Comparison of ENCODE assay signal across 8 mouse cellular contexts in genomic region chr13:40722741-40723597, GRCm38 (mm10). TPM values are rescaled to one million over a fixed set of nuclear protein-coding genes. Genes with fewer than 3 reads are reported as not detected.
DNase-seq lines count a peak whose midpoint lies in the region; ATAC-seq and TF ChIP-seq lines count a peak whose summit lies in the region.

No protein-coding gene starts in this region.

- H3K4me3 ChIP-seq in forebrain, embryonic 15.5 days: peak overlapping the region; percentile 68
- peak overlapping the region; percentile 57 for H3K4me3 ChIP-seq in layer of hippocampus, adult 2 months
- H3K4me3 ChIP-seq in lung, embryonic 15.5 days: peak overlapping the region; percentile 53
- H3K4me3 ChIP-seq in olfactory bulb, adult 2 months (ENCODE audit: insufficient read depth, low read depth, low read length): peak overlapping the region; percentile 44

- TF ChIP-seq CTCF in layer of hippocampus, adult 2 months (conservative IDR thresholded peaks at IDR 0.05): peak; percentile 65
- TF ChIP-seq CTCF in olfactory bulb, adult 2 months (IDR thresholded peaks at IDR 0.05; ENCODE audit: insufficient read depth, low read depth, low read length): no peak

- intact Hi-C loops in heart, postnatal 25 days (cut with DNase I): no loop called here

- H3K27me3 ChIP-seq in forebrain, embryonic 15.5 days: peaks cover 83% of the 10 kb centered on the region
- H3K27me3 ChIP-seq in lung, embryonic 15.5 days: peaks cover 88% of the 10 kb centered on the region

- peak; percentile 97 for DNase-seq in ES-CJ7 (ENCODE audit: low read depth, low spot score)
- peak; percentile 75 for DNase-seq in cerebellum, adult 11-12 months
- peak; percentile 65 for DNase-seq in heart, postnatal 25 days (ENCODE audit: low spot score)
- DNase-seq in layer of hippocampus, adult 2 months (ENCODE audit: low spot score in 2 of 2): peak; percentile 54 to 72
- DNase-seq in thymus, adult 18-20 months: peak; percentile 75 to 82

- H3K9me3 ChIP-seq in forebrain, embryonic 15.5 days: no peaks in the 10 kb centered on the region
- H3K9me3 ChIP-seq in lung, embryonic 15.5 days: no peaks in the 10 kb centered on the region

- ATAC-seq in forebrain, embryonic 15.5 days (replicated peaks): peak; percentile 96
- peak; percentile 95 for ATAC-seq in lung, embryonic 15.5 days (ENCODE audit: borderline replicate concordance, extremely low read depth, low FRiP score, low TSS enrichment)

- no peak overlapping the region for H3K27ac ChIP-seq in forebrain, embryonic 15.5 days (replicated peaks)
- no peak overlapping the region for H3K27ac ChIP-seq in layer of hippocampus, adult 2 months
- no peak overlapping the region for H3K27ac ChIP-seq in lung, embryonic 15.5 days
- no peak overlapping the region for H3K27ac ChIP-seq in olfactory bulb, adult 2 months (ENCODE audit: insufficient read depth, low read depth, low read length)

- H3K36me3 ChIP-seq in forebrain, embryonic 15.5 days: no peaks in the 10 kb centered on the region
- H3K36me3 ChIP-seq in lung, embryonic 15.5 days: no peaks in the 10 kb centered on the region

- no peak for TF ChIP-seq POLR2A in olfactory bulb, adult 2 months (IDR thresholded peaks at IDR 0.05; ENCODE audit: insufficient read depth, low read depth, low read length)

- 2% methylated on average over 70 of the region's 70 CpGs for WGBS in forebrain, embryonic 15.5 days
- under 1% methylated on average over 62 of the region's 70 CpGs for WGBS in lung, embryonic 15.5 days
- 1% methylated on average over 69 of the region's 70 CpGs for WGBS in olfactory bulb, adult 2 months

- H3K4me2 ChIP-seq in forebrain, embryonic 15.5 days (replicated peaks): peak overlapping the region; percentile 85
- peak overlapping the region; percentile 88 for H3K4me2 ChIP-seq in lung, embryonic 15.5 days

- peaks cover 9% of the 10 kb centered on the region; the same call in 1 of the 2 replicates for H3K4me1 ChIP-seq in forebrain, embryonic 15.5 days
- H3K4me1 ChIP-seq in lung, embryonic 15.5 days: peaks cover 5% of the 10 kb centered on the region
- H3K4me1 ChIP-seq in olfactory bulb, adult 2 months (ENCODE audit: control insufficient read depth, insufficient read depth, low read length): peaks cover 7% of the 10 kb centered on the region; the same call in 1 of the 2 replicates

- H3K9ac ChIP-seq in forebrain, embryonic 15.5 days (replicated peaks): peak overlapping the region; percentile 42
- H3K9ac ChIP-seq in lung, embryonic 15.5 days: peak overlapping the region; percentile 27; the same call in 1 of the 2 replicates

RNA-seq across cellular contexts. Expression of gene Tfap2a, which starts 15.2 kb away (rescaled TPM):
- 0.32 and 0.33 TPM in 2 replicates for polyA plus RNA-seq in forebrain, embryonic 15.5 days (2015; fragmentation: Nextera tagmentation; extraction: Ambion mirVana)
- under 1 TPM; 0.14 to 0.23 TPM for total RNA-seq in heart, postnatal 25 days (2021)
- under 1 TPM; 0.23 to 0.47 TPM for total RNA-seq in layer of hippocampus, adult 2 months (2021)
- 0.20 and 0.38 TPM in 2 replicates for polyA plus RNA-seq in lung, embryonic 15.5 days (2015; fragmentation: Nextera tagmentation; extraction: Ambion mirVana)
- not detected in 2 replicates for polyA plus RNA-seq in olfactory bulb, adult 2 months (2012; ENCODE audit: insufficient read depth, insufficient read length, low replicate concordance, missing spikeins)
